Mouse (Mus musculus) forebrain, embryonic 12.5 days (tissue): ENCODE measurements at regions not wholly inside any gene's neighbourhood (a gene's known extent, or its start where the extent isn't known, plus 50 kb on each side); places are given as distances from the start of the nearest gene placed in this dataset.

Source experiments
- ATAC-seq: fragments of 200-750 bp; cut with Nextera tagmentation; 2 replicates; pipeline ENCODE4 v1.8.0; 2017; ENCODE audit warnings: moderate TSS enrichment; ENCODE audit not compliant: low FRiP score
- H3K27ac ChIP-seq: fragments of 300-500 bp; sonication (generic); 2 replicates; pipeline ENCODE4 v1.5.1; 2016; ENCODE audit warnings: mild to moderate bottlenecking
- H3K27me3 ChIP-seq: fragments of 300-500 bp; sonication (generic); 2 replicates; pipeline ENCODE4 v1.6.1; 2016; ENCODE audit warnings: mild to moderate bottlenecking
- H3K36me3 ChIP-seq: fragments of 300-500 bp; sonication (generic); replicated peaks from 2 replicates; pipeline ENCODE4 v1.6.1; 2016; ENCODE audit warnings: mild to moderate bottlenecking
- H3K4me1 ChIP-seq: fragments of 300-500 bp; sonication (generic); 2 replicates; pipeline ENCODE4 v1.6.1; 2016
- H3K4me2 ChIP-seq: fragments of 300-500 bp; sonication (generic); 2 replicates; pipeline ENCODE4 v1.6.1; 2016; ENCODE audit warnings: mild to moderate bottlenecking, moderate library complexity
- H3K4me3 ChIP-seq: fragments of 300-500 bp; sonication (generic); replicated peaks from 2 replicates; pipeline ENCODE4 v1.5.1; 2016; ENCODE audit warnings: mild to moderate bottlenecking
- H3K9ac ChIP-seq: fragments of 300-500 bp; sonication (generic); 2 replicates; pipeline ENCODE4 v1.6.1; 2016; ENCODE audit warnings: mild to moderate bottlenecking
- H3K9me3 ChIP-seq: fragments of 300-500 bp; sonication (generic); 2 replicates; pipeline ENCODE4 v1.6.1; 2016
- whole genome bisulfite sequencing: fragments of 180-500 bp; shearing (Covaris S2); methylation state at CpG from one replicate; pipeline ENCODE4 v1.1.7; 2016; 5-methylcytosine and 5-hydroxymethylcytosine counted together

DNA sequence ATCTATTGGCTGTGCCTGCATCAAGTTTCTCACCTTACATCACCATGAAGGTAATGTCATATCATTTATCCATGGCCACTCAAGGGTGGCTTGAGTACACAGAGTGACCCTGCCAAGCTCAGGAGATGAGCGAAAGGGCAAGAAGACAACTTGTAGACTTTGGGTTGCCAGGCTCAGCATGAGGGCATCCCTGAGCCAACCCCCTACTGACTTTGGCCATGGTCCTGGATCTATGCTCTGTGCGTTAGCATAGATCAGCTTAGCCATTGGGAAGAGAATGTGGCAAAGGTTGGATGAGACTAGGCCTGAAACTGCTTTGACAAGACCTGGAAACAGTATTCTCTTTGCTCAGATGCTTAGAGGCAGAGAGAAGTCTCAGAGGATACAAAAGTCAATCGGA, 54.3 kb upstream of the Bcl6 start:
- H3K4me2 ChIP-seq = no peak overlapping the region
- H3K9me3 ChIP-seq = no peaks in the 10 kb centered on the region
- H3K9ac ChIP-seq = no peak overlapping the region
- no peaks in the 10 kb centered on the region for H3K27me3 ChIP-seq
- no peaks in the 10 kb centered on the region for H3K36me3 ChIP-seq
- no peaks in the 10 kb centered on the region for H3K4me1 ChIP-seq
- 89% methylated on average over 3 of the region's 3 CpGs for WGBS
- no peak overlapping the region for H3K27ac ChIP-seq
- H3K4me3 ChIP-seq = no peak overlapping the region
- ATAC-seq = no peak

DNA sequence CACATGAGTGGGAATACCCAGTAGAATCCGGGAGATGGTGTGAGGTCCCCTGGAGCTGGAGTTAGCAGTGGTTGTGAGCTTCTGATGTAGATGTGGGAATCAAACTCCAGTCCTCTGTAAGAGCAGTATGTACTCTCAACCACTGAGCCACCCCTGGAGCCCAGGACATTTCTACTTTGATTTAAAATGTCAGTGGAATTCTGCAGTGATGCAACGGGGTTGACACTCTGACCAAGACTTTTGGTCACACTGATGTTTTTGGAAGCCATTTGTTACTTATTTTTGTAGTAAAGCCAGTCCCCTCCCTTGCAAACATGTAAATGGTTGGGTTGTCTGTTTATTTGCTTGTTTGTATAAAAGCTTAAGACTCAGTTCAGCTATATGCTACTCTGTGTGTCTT, 53.6 kb upstream of the Bcl6 start:
- Histone ChIP-seq H3K4me1 (no peaks in the 10 kb centered on the region), H3K9ac (no peak overlapping the region), H3K27ac (no peak overlapping the region), H3K4me3 (no peak overlapping the region), H3K9me3 (no peaks in the 10 kb centered on the region), H3K27me3 (no peaks in the 10 kb centered on the region), H3K4me2 (no peak overlapping the region), H3K36me3 (no peaks in the 10 kb centered on the region)
- 89% methylated on average over 2 of the region's 2 CpGs for WGBS
- no peak for ATAC-seq

DNA sequence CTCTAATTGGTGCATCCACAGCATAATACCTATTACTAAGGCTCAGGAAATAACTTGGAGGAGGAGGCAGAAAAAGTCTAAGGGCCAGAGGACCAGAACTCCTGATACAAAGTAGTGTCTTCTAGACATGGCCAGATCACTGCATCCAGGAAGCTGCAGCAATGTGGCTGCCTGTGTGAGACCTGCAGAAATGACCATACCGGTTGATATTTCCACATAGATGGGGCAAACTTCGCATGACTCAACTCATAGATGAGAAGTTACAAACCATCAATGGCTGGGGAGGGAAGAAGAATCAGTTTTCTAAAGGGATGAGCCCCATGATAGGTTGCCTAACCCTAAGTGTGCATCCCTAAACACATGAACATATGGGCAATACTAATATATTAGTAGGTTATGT, 52.8 kb upstream of the Bcl6 start:
- ATAC-seq = no peak
- Histone ChIP-seq H3K36me3 (no peaks in the 10 kb centered on the region), H3K27me3 (no peaks in the 10 kb centered on the region), H3K4me1 (no peaks in the 10 kb centered on the region), H3K27ac (no peak overlapping the region), H3K4me3 (no peak overlapping the region), H3K4me2 (no peak overlapping the region), H3K9me3 (no peaks in the 10 kb centered on the region), H3K9ac (no peak overlapping the region)
- 93% methylated on average over 2 of the region's 2 CpGs for WGBS

GRCm38 (mm10) chr16:24039765-24040164, 51.1 kb upstream of the Bcl6 start:
- Histone ChIP-seq H3K36me3 (no peaks in the 10 kb centered on the region), H3K9ac (no peak overlapping the region), H3K4me1 (no peaks in the 10 kb centered on the region), H3K4me2 (no peak overlapping the region), H3K4me3 (no peak overlapping the region), H3K27me3 (no peaks in the 10 kb centered on the region), H3K9me3 (no peaks in the 10 kb centered on the region), H3K27ac (no peak overlapping the region)
- ATAC-seq = no peak
- 91% methylated on average over 4 of the region's 4 CpGs for WGBS
